Mouse (Mus musculus) heart, postnatal 0 days (tissue): Measurements from ENCODE around the gene Samd14.

ENCODE experiments used
- CTCF ChIP-seq: IDR thresholded peaks from 2 replicates; pipeline ENCODE4 v1.5.1; 2016; ENCODE audit warnings: antibody characterized with exemption, control low read depth, low read depth
- EP300 ChIP-seq: IDR thresholded peaks from 2 replicates; pipeline ENCODE4 v1.6.1; 2016; ENCODE audit warnings: antibody characterized with exemption, low read depth

GRCm38 (mm10) chr11:95000548-95000947 is 9.1 kb upstream of the Samd14 start:
- TF ChIP-seq CTCF (no peak), EP300 (no peak)
